Mouse (Mus musculus): ENCODE measurements around the gene Nav1. TPM values are rescaled to one million over a fixed set of nuclear protein-coding genes. Genes with fewer than 3 reads are reported as not detected.

The Nav1 gene
- total and polyA plus RNA-seq, 2 experiments: 0.83 to 1.8 TPM

DNA sequence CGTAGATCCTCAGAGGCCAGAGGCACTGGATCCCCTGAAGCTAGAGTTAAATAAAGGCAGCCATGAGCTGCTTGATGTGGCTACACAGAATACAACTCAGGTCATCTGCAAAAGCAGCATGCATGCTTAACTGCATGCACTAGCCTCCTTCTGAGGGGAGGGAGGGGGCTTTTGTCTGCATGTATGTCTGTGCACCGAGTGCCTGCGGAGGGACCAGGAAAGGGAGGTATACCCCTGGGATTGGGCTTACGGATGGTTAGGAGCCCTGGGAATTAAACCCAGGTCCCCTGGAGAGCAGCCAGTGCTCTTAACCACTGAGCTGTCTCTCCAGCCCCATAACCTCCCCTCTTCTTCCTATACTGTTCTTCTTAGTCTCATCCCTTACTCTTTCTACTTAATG is 195.0 kb downstream of the Nav1 start:
- no peak for DNase-seq (ENCODE audit: extremely low read depth, low read depth, low spot score)
- no peaks in the 10 kb centered on the region for H3K79me2 ChIP-seq (ENCODE audit: control insufficient read depth, insufficient read depth, low read length)
- no peaks in the 10 kb centered on the region for H3K27me3 ChIP-seq (ENCODE audit: control insufficient read depth, insufficient read depth, low read length)
- peaks cover 42% of the 10 kb centered on the region for H3K36me3 ChIP-seq (ENCODE audit: control insufficient read depth, insufficient read depth, low read length)
- WGBS: 97% methylated on average over 4 of the region's 4 CpGs
- H3K27ac ChIP-seq (replicated peaks; ENCODE audit: insufficient read depth, low read depth, low read length): no peak overlapping the region
- peaks cover 2% of the 10 kb centered on the region; the same call in 1 of the 2 replicates for H3K4me1 ChIP-seq (ENCODE audit: control insufficient read depth, insufficient read depth, low read length)
- TF ChIP-seq POLR2A (IDR thresholded peaks at IDR 0.05; ENCODE audit: extremely low read depth, insufficient read depth, low read length) (no peak), CTCF (IDR thresholded peaks at IDR 0.05; ENCODE audit: low read depth, low read length) (no peak)
- H3K4me3 ChIP-seq (ENCODE audit: insufficient read depth, low read depth, low read length): no peak overlapping the region
- H3K9ac ChIP-seq (ENCODE audit: low read depth, low read length): no peak overlapping the region

GRCm38 (mm10) chr1:135410967-135411366 is 196.1 kb downstream of the Nav1 start:
- TF ChIP-seq CTCF (IDR thresholded peaks at IDR 0.05; ENCODE audit: low read depth, low read length): no peak
- no peak for TF ChIP-seq POLR2A (IDR thresholded peaks at IDR 0.05; ENCODE audit: extremely low read depth, insufficient read depth, low read length)
- no peak overlapping the region for H3K9ac ChIP-seq (ENCODE audit: low read depth, low read length)
- H3K79me2 ChIP-seq (ENCODE audit: control insufficient read depth, insufficient read depth, low read length): no peaks in the 10 kb centered on the region
- 72% methylated on average over 2 of the region's 2 CpGs for WGBS
- H3K27ac ChIP-seq (replicated peaks; ENCODE audit: insufficient read depth, low read depth, low read length): 0 out of 2 replicates have a peak overlapping the region, but pooled peaks have one; percentile 29
- H3K27me3 ChIP-seq (ENCODE audit: control insufficient read depth, insufficient read depth, low read length): no peaks in the 10 kb centered on the region
- no peak overlapping the region for H3K4me3 ChIP-seq (ENCODE audit: insufficient read depth, low read depth, low read length)
- DNase-seq (ENCODE audit: extremely low read depth, low read depth, low spot score): peak; percentile 33
- peaks cover 38% of the 10 kb centered on the region for H3K36me3 ChIP-seq (ENCODE audit: control insufficient read depth, insufficient read depth, low read length)
- peaks cover 2% of the 10 kb centered on the region; the same call in 1 of the 2 replicates for H3K4me1 ChIP-seq (ENCODE audit: control insufficient read depth, insufficient read depth, low read length)

DNA sequence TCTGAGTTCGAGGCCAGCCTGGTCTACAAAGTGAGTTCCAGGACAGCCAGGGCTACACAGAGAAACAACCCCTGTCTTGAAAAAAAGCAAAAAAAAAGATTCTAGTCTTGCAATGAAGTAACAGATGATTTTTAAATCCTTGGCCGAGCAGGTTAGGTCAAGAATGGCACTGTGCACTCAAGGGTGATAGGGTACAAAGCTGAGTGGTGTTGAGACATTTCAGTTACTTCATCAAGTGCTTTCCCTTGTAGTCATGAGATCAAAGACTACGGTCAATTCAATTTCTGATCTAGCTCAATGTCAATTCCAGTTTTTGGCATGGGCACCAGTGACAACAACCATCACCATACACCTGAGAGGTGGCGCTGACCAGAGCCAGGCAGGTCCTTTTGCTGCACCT is 198.1 kb downstream of the Nav1 start:
- H3K4me1 ChIP-seq (ENCODE audit: control insufficient read depth, insufficient read depth, low read length): peaks cover 2% of the 10 kb centered on the region
- H3K4me3 ChIP-seq (ENCODE audit: insufficient read depth, low read depth, low read length): no peak overlapping the region
- no peak overlapping the region for H3K9ac ChIP-seq (ENCODE audit: low read depth, low read length)
- H3K27ac ChIP-seq (replicated peaks; ENCODE audit: insufficient read depth, low read depth, low read length): no peak overlapping the region
- H3K36me3 ChIP-seq (ENCODE audit: control insufficient read depth, insufficient read depth, low read length): peaks cover 39% of the 10 kb centered on the region
- DNase-seq (ENCODE audit: extremely low read depth, low read depth, low spot score): no peak
- TF ChIP-seq CTCF (IDR thresholded peaks at IDR 0.05; ENCODE audit: low read depth, low read length): no peak
- TF ChIP-seq POLR2A (IDR thresholded peaks at IDR 0.05; ENCODE audit: extremely low read depth, insufficient read depth, low read length): no peak
- H3K79me2 ChIP-seq (ENCODE audit: control insufficient read depth, insufficient read depth, low read length): no peaks in the 10 kb centered on the region
- 97% methylated on average over 4 of the region's 4 CpGs for WGBS
- no peaks in the 10 kb centered on the region for H3K27me3 ChIP-seq (ENCODE audit: control insufficient read depth, insufficient read depth, low read length)

DNA sequence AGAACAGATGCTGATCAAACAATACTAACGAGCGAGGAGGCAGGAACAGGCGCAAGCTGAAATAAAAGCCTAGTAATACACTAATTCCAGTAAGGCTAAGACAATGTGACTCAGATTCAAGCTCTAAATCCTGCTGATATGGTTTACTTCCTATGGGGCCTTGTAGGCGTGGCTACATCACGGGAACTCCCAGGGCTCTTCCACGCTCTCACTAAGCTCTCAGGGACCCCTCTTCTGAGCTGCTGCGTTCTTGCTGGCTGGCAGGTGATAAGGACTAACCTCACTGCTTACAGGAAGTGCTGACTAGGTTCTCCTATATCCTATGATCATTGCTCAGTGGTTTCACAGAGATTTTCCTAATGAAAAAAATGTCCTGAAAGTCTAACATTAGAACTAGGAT is 201.7 kb downstream of the Nav1 start:
- peaks cover 53% of the 10 kb centered on the region for H3K36me3 ChIP-seq (ENCODE audit: control insufficient read depth, insufficient read depth, low read length)
- H3K27ac ChIP-seq (replicated peaks; ENCODE audit: insufficient read depth, low read depth, low read length): no peak overlapping the region
- H3K4me1 ChIP-seq (ENCODE audit: control insufficient read depth, insufficient read depth, low read length): no peaks in the 10 kb centered on the region; the same call in none of the 2 replicates
- WGBS: 86% methylated on average over 7 of the region's 7 CpGs
- no peak overlapping the region for H3K9ac ChIP-seq (ENCODE audit: low read depth, low read length)
- TF ChIP-seq POLR2A (IDR thresholded peaks at IDR 0.05; ENCODE audit: extremely low read depth, insufficient read depth, low read length) (no peak), CTCF (IDR thresholded peaks at IDR 0.05; ENCODE audit: low read depth, low read length) (no peak)
- H3K79me2 ChIP-seq (ENCODE audit: control insufficient read depth, insufficient read depth, low read length): no peaks in the 10 kb centered on the region
- no peak for DNase-seq (ENCODE audit: extremely low read depth, low read depth, low spot score)
- no peaks in the 10 kb centered on the region for H3K27me3 ChIP-seq (ENCODE audit: control insufficient read depth, insufficient read depth, low read length)
- no peak overlapping the region for H3K4me3 ChIP-seq (ENCODE audit: insufficient read depth, low read depth, low read length)

- no peak for TF ChIP-seq CTCF (IDR thresholded peaks at IDR 0.05; ENCODE audit: low read depth, low read length)
- TF ChIP-seq POLR2A (IDR thresholded peaks at IDR 0.05; ENCODE audit: extremely low read depth, insufficient read depth, low read length): no peak
- Histone ChIP-seq H3K4me3 (ENCODE audit: insufficient read depth, low read depth, low read length) (no peak overlapping the region), H3K27ac (replicated peaks; ENCODE audit: insufficient read depth, low read depth, low read length) (no peak overlapping the region), H3K4me1 (ENCODE audit: control insufficient read depth, insufficient read depth, low read length) (no peaks in the 10 kb centered on the region; the same call in none of the 2 replicates), H3K9ac (ENCODE audit: low read depth, low read length) (no peak overlapping the region), H3K79me2 (ENCODE audit: control insufficient read depth, insufficient read depth, low read length) (no peaks in the 10 kb centered on the region), H3K27me3 (ENCODE audit: control insufficient read depth, insufficient read depth, low read length) (no peaks in the 10 kb centered on the region), H3K36me3 (ENCODE audit: control insufficient read depth, insufficient read depth, low read length) (peaks cover 55% of the 10 kb centered on the region)
- DNase-seq (ENCODE audit: extremely low read depth, low read depth, low spot score): no peak
- WGBS: 84% methylated on average over 3 of the region's 3 CpGs
Measured at GRCm38 (mm10) chr1:135401452-135402110, 205.5 kb downstream of the Nav1 start.

DNA sequence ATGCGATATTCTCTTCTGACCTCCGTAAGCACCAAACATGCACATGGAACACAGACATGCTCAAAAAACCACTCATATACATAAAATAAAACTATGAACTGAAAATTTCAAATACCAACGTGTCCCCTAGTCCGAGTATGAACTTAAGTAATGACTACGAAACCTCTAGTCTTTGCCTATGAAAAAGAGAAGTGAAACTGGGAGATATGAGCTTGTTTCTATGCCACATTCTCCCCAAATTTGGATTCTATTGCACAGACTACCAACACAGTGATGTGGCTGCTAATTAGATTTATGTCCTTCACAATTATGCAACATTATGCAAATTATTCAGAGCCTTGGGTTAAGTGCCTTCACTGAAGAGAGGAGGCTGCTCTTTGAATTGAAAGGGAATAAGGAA is 207.6 kb downstream of the Nav1 start:
- DNase-seq (ENCODE audit: extremely low read depth, low read depth, low spot score): no peak
- Histone ChIP-seq H3K79me2 (ENCODE audit: control insufficient read depth, insufficient read depth, low read length) (no peaks in the 10 kb centered on the region), H3K4me3 (ENCODE audit: insufficient read depth, low read depth, low read length) (no peak overlapping the region), H3K27me3 (ENCODE audit: control insufficient read depth, insufficient read depth, low read length) (no peaks in the 10 kb centered on the region), H3K36me3 (ENCODE audit: control insufficient read depth, insufficient read depth, low read length) (peaks cover 51% of the 10 kb centered on the region), H3K4me1 (ENCODE audit: control insufficient read depth, insufficient read depth, low read length) (no peaks in the 10 kb centered on the region; the same call in 1 of the 2 replicates), H3K27ac (replicated peaks; ENCODE audit: insufficient read depth, low read depth, low read length) (no peak overlapping the region), H3K9ac (ENCODE audit: low read depth, low read length) (no peak overlapping the region)
- 94% methylated on average over 5 of the region's 5 CpGs for WGBS
- TF ChIP-seq CTCF (IDR thresholded peaks at IDR 0.05; ENCODE audit: low read depth, low read length) (no peak), POLR2A (IDR thresholded peaks at IDR 0.05; ENCODE audit: extremely low read depth, insufficient read depth, low read length) (no peak)

Data from liver, adult 2 months (tissue).